In genomic region chr7:4836351-4836792, GRCm38 (mm10) we compare ENCODE assay signal across 7 mouse cellular contexts. TPM values are rescaled to one million over a fixed set of nuclear protein-coding genes. Genes with fewer than 3 reads are reported as not detected.
A peak's percentile ranks its signal among the peaks of the same experiment; 100 is the strongest.
DNase-seq lines count a peak whose midpoint lies in the region; ATAC-seq and TF ChIP-seq lines count a peak whose summit lies in the region.

No protein-coding gene starts in this region.

- in situ Hi-C loops in Patski (cut with MboI; ENCODE audit: low pct_unique_long_range_greater_than_20kb): no loop called here

- H3K27me3 ChIP-seq in Patski: peaks cover 33% of the 10 kb centered on the region
- H3K27me3 ChIP-seq in forebrain, embryonic 13.5 days: peaks cover 30% of the 10 kb centered on the region
- H3K27me3 ChIP-seq in hindbrain, embryonic 14.5 days (ENCODE audit: control insufficient read depth, insufficient read depth, low read length): peaks cover 13% of the 10 kb centered on the region
- H3K27me3 ChIP-seq in limb, embryonic 12.5 days: peaks cover 96% of the 10 kb centered on the region
- H3K27me3 ChIP-seq in midbrain, embryonic 11.5 days (ENCODE audit: control insufficient read depth, insufficient read depth, low read length): peaks cover 21% of the 10 kb centered on the region

- TF ChIP-seq CTCF in Patski (IDR thresholded peaks at IDR 0.05): peak; percentile 91

- H3K9ac ChIP-seq in forebrain, embryonic 13.5 days: peak overlapping the region; percentile 76
- H3K9ac ChIP-seq in hindbrain, embryonic 14.5 days: peak overlapping the region; percentile 80
- peak overlapping the region; percentile 58 for H3K9ac ChIP-seq in limb, embryonic 12.5 days (replicated peaks)
- H3K9ac ChIP-seq in midbrain, embryonic 11.5 days (ENCODE audit: low read length): peak overlapping the region; percentile 66

- peak overlapping the region; percentile 50 for H3K4me3 ChIP-seq in brown adipose tissue, adult 24 weeks (ENCODE audit: insufficient read depth, low read depth, low read length)
- peak overlapping the region; percentile 51 for H3K4me3 ChIP-seq in forebrain, embryonic 13.5 days
- H3K4me3 ChIP-seq in hindbrain, embryonic 14.5 days (replicated peaks; ENCODE audit: low read length): peak overlapping the region; percentile 57
- peak overlapping the region; percentile 51 for H3K4me3 ChIP-seq in limb, embryonic 12.5 days (replicated peaks)
- peak overlapping the region; percentile 53 for H3K4me3 ChIP-seq in midbrain, embryonic 11.5 days (ENCODE audit: low read depth, low read length)

- peaks cover 3% of the 10 kb centered on the region; the same call in 1 of the 2 replicates for H3K4me1 ChIP-seq in brown adipose tissue, adult 24 weeks (ENCODE audit: control insufficient read depth, insufficient read depth, insufficient read length, low read length)
- peaks cover 11% of the 10 kb centered on the region for H3K4me1 ChIP-seq in forebrain, embryonic 13.5 days
- H3K4me1 ChIP-seq in hindbrain, embryonic 14.5 days (replicated peaks; ENCODE audit: control insufficient read depth, insufficient read depth, low read length): 0 out of 2 replicates have a peak, but pooled peaks cover 3% of the 10 kb centered on the region
- H3K4me1 ChIP-seq in limb, embryonic 12.5 days (replicated peaks): peaks cover 10% of the 10 kb centered on the region
- H3K4me1 ChIP-seq in midbrain, embryonic 11.5 days (ENCODE audit: control insufficient read depth, insufficient read depth, low read length): peaks cover 6% of the 10 kb centered on the region; the same call in 1 of the 2 replicates

- peak overlapping the region; percentile 76 for H3K4me2 ChIP-seq in forebrain, embryonic 13.5 days
- peak overlapping the region; percentile 84 for H3K4me2 ChIP-seq in hindbrain, embryonic 14.5 days (replicated peaks)
- peak overlapping the region; percentile 82 for H3K4me2 ChIP-seq in limb, embryonic 12.5 days
- H3K4me2 ChIP-seq in midbrain, embryonic 11.5 days: peak overlapping the region; percentile 87

- WGBS in forebrain, embryonic 13.5 days: under 1% methylated on average over 47 of the region's 51 CpGs
- WGBS in hindbrain, embryonic 14.5 days: under 1% methylated on average over 51 of the region's 51 CpGs
- under 1% methylated on average over 37 of the region's 51 CpGs for WGBS in limb, embryonic 12.5 days
- WGBS in midbrain, embryonic 11.5 days: under 1% methylated on average over 51 of the region's 51 CpGs

- no peak overlapping the region for H3K27ac ChIP-seq in brown adipose tissue, adult 24 weeks (replicated peaks; ENCODE audit: low read depth, low read length)
- H3K27ac ChIP-seq in forebrain, embryonic 13.5 days: peak overlapping the region; percentile 72
- peak overlapping the region; percentile 93 for H3K27ac ChIP-seq in hindbrain, embryonic 14.5 days
- H3K27ac ChIP-seq in limb, embryonic 12.5 days: no peak overlapping the region
- no peak overlapping the region for H3K27ac ChIP-seq in midbrain, embryonic 11.5 days (ENCODE audit: low read depth, low read length)

- no peak for DNase-seq in Patski (ENCODE audit: low read depth, low spot score)
- peak; percentile 71 for DNase-seq in hindbrain, embryonic 14.5 days (ENCODE audit: low spot score)
- DNase-seq in midbrain, embryonic 11.5 days (ENCODE audit: low spot score, missing footprints): peak; percentile 94
- DNase-seq in spleen, adult 12 weeks (ENCODE audit: low spot score): peak; percentile 25

- 0 out of 2 replicates have a peak, but pooled peaks cover 12% of the 10 kb centered on the region for H3K36me3 ChIP-seq in forebrain, embryonic 13.5 days (ENCODE audit: poor library complexity, severe bottlenecking)
- H3K36me3 ChIP-seq in hindbrain, embryonic 14.5 days (replicated peaks; ENCODE audit: control insufficient read depth, insufficient read depth): peaks cover 8% of the 10 kb centered on the region; the same call in 1 of the 2 replicates
- no peaks in the 10 kb centered on the region for H3K36me3 ChIP-seq in limb, embryonic 12.5 days
- no peaks in the 10 kb centered on the region for H3K36me3 ChIP-seq in midbrain, embryonic 11.5 days (ENCODE audit: control insufficient read depth, insufficient read depth, low read length)

- ATAC-seq in Patski: peak; percentile 78
- ATAC-seq in forebrain, embryonic 13.5 days: peak; percentile 92
- ATAC-seq in hindbrain, embryonic 14.5 days (ENCODE audit: low FRiP score): peak; percentile 91
- peak; percentile 75 for ATAC-seq in limb, embryonic 12.5 days (ENCODE audit: insufficient number of reproducible peaks, insufficient read depth, low FRiP score, low TSS enrichment, low read depth)
- ATAC-seq in midbrain, embryonic 11.5 days (ENCODE audit: low FRiP score): peak; percentile 92

- H3K9me3 ChIP-seq in forebrain, embryonic 13.5 days (replicated peaks): no peaks in the 10 kb centered on the region
- H3K9me3 ChIP-seq in hindbrain, embryonic 14.5 days (ENCODE audit: control insufficient read depth, low read length): no peaks in the 10 kb centered on the region
- no peaks in the 10 kb centered on the region for H3K9me3 ChIP-seq in limb, embryonic 12.5 days
- no peaks in the 10 kb centered on the region for H3K9me3 ChIP-seq in midbrain, embryonic 11.5 days (ENCODE audit: control insufficient read depth, low read length)

- CTCF ChIA-PET in Patski (lab: Charles Lee): no interaction called here

- POLR2A ChIA-PET in Patski (lab: Charles Lee): interaction anchor here (1.2 kb wide), 1 partner anchor 10 kb away, joined by 3 read pairs; no protein-coding TSS in a partner anchor

RNA-seq across cellular contexts. Expression of gene Shisa7, which starts 8.1 kb away (rescaled TPM):
- 1.9 TPM for polyA plus RNA-seq in Patski (2021)
- 0.40 and 0.42 TPM in 2 replicates for polyA plus RNA-seq in brown adipose tissue, adult 24 weeks (2012; ENCODE audit: insufficient read depth, insufficient read length, missing spikeins)
- 5.6 and 7.1 TPM in 2 replicates for polyA plus RNA-seq in forebrain, embryonic 13.5 days (2015; fragmentation: Nextera tagmentation; extraction: Ambion mirVana)
- polyA plus RNA-seq in hindbrain, embryonic 14.5 days (2014; fragmentation: Nextera tagmentation; extraction: Ambion mirVana): 13.1 and 15.6 TPM in 2 replicates
- polyA plus RNA-seq in limb, embryonic 12.5 days (2016; fragmentation: Nextera tagmentation; extraction: Ambion mirVana): 0.12 and 0.21 TPM in 2 replicates
- polyA plus RNA-seq in midbrain, embryonic 11.5 days (2014; fragmentation: Nextera tagmentation; extraction: Ambion mirVana): 1.9 and 2.4 TPM in 2 replicates

RNA-seq across cellular contexts. Expression of gene Ube2s, which starts 24.0 kb away (rescaled TPM):
- 250 TPM for polyA plus RNA-seq in Patski (2021)
- polyA plus RNA-seq in brown adipose tissue, adult 24 weeks (2012; ENCODE audit: insufficient read depth, insufficient read length, missing spikeins): 64.5 and 67.8 TPM in 2 replicates
- 398 and 454 TPM in 2 replicates for polyA plus RNA-seq in forebrain, embryonic 13.5 days (2015; fragmentation: Nextera tagmentation; extraction: Ambion mirVana)
- 285 and 293 TPM in 2 replicates for polyA plus RNA-seq in hindbrain, embryonic 14.5 days (2014; fragmentation: Nextera tagmentation; extraction: Ambion mirVana)
- polyA plus RNA-seq in limb, embryonic 12.5 days (2016; fragmentation: Nextera tagmentation; extraction: Ambion mirVana): 437 and 457 TPM in 2 replicates
- 392 and 412 TPM in 2 replicates for polyA plus RNA-seq in midbrain, embryonic 11.5 days (2014; fragmentation: Nextera tagmentation; extraction: Ambion mirVana)

RNA-seq across cellular contexts. Expression of gene Isoc2b, which starts 33.7 kb away (rescaled TPM):
- 8.5 TPM for polyA plus RNA-seq in Patski (2021)
- polyA plus RNA-seq in brown adipose tissue, adult 24 weeks (2012; ENCODE audit: insufficient read depth, insufficient read length, missing spikeins): 19.1 and 36.2 TPM in 2 replicates
- 2.7 and 3.4 TPM in 2 replicates for polyA plus RNA-seq in forebrain, embryonic 13.5 days (2015; fragmentation: Nextera tagmentation; extraction: Ambion mirVana)
- 2.8 and 3.7 TPM in 2 replicates for polyA plus RNA-seq in hindbrain, embryonic 14.5 days (2014; fragmentation: Nextera tagmentation; extraction: Ambion mirVana)
- polyA plus RNA-seq in limb, embryonic 12.5 days (2016; fragmentation: Nextera tagmentation; extraction: Ambion mirVana): 4.2 and 5.2 TPM in 2 replicates
- polyA plus RNA-seq in midbrain, embryonic 11.5 days (2014; fragmentation: Nextera tagmentation; extraction: Ambion mirVana): 2.6 and 4.6 TPM in 2 replicates

RNA-seq across cellular contexts. Expression of gene Isoc2a, which starts 40.6 kb away (rescaled TPM):
- polyA plus RNA-seq in Patski (2021): 6.6 TPM
- polyA plus RNA-seq in brown adipose tissue, adult 24 weeks (2012; ENCODE audit: insufficient read depth, insufficient read length, missing spikeins): 55.3 and 59.3 TPM in 2 replicates
- 0.63 and 0.77 TPM in 2 replicates for polyA plus RNA-seq in forebrain, embryonic 13.5 days (2015; fragmentation: Nextera tagmentation; extraction: Ambion mirVana)
- 0.47 and 0.82 TPM in 2 replicates for polyA plus RNA-seq in hindbrain, embryonic 14.5 days (2014; fragmentation: Nextera tagmentation; extraction: Ambion mirVana)
- polyA plus RNA-seq in limb, embryonic 12.5 days (2016; fragmentation: Nextera tagmentation; extraction: Ambion mirVana): 0.97 and 1.3 TPM in 2 replicates
- polyA plus RNA-seq in midbrain, embryonic 11.5 days (2014; fragmentation: Nextera tagmentation; extraction: Ambion mirVana): 0.63 and 0.78 TPM in 2 replicates

RNA-seq across cellular contexts. Expression of gene Rpl28, which starts 43.7 kb away (rescaled TPM):
- 230 TPM for polyA plus RNA-seq in Patski (2021)
- polyA plus RNA-seq in brown adipose tissue, adult 24 weeks (2012; ENCODE audit: insufficient read depth, insufficient read length, missing spikeins): 347 and 411 TPM in 2 replicates
- polyA plus RNA-seq in forebrain, embryonic 13.5 days (2015; fragmentation: Nextera tagmentation; extraction: Ambion mirVana): 244 and 284 TPM in 2 replicates
- polyA plus RNA-seq in hindbrain, embryonic 14.5 days (2014; fragmentation: Nextera tagmentation; extraction: Ambion mirVana): 175 and 192 TPM in 2 replicates
- 396 and 399 TPM in 2 replicates for polyA plus RNA-seq in limb, embryonic 12.5 days (2016; fragmentation: Nextera tagmentation; extraction: Ambion mirVana)
- 203 and 211 TPM in 2 replicates for polyA plus RNA-seq in midbrain, embryonic 11.5 days (2014; fragmentation: Nextera tagmentation; extraction: Ambion mirVana)

Comparison
In these comparisons a context has a peak if more than half of its experiments do, and no peak if none do; other contexts are left out.
1. H3K27ac ChIP-seq: peak in forebrain, embryonic 13.5 days (single experiment) and hindbrain, embryonic 14.5 days (single experiment); none in brown adipose tissue, adult 24 weeks (single experiment), limb, embryonic 12.5 days (single experiment) and midbrain, embryonic 11.5 days (single experiment).
2. Peak in every context shown above with its lines, with median percentiles within 50 percentile points of each other: ATAC-seq, H3K4me3 ChIP-seq, H3K4me2 ChIP-seq and H3K9ac ChIP-seq.